Mouse (Mus musculus) adrenal gland (tissue): ENCODE data around the gene Zscan4-ps3.
"Not testable (repeated sequence)": the region's sequence is repeated elsewhere in the genome, so short reads cannot be mapped to it uniquely, and the experiment has no call there.

Experiments used
- intact Hi-C: fragments of 180-260 bp; cut with DNase I; formaldehyde crosslinking; loops from one replicate; pipeline ENCODE4 v1.15.1; 2025
- long read RNA-seq, 2 experiments: library from polyadenylated mRNA; unstranded; transcript quantifications; one replicate each; pipeline ENCODE4 v2.0.0; 2020; ENCODE audit warnings: borderline replicate concordance in 1 of 2; ENCODE audit not compliant: insufficient replicate concordance in 1 of 2

Gene Zscan4-ps3
- long read RNA-seq, experiment 1 = 0 reads
- long read RNA-seq, experiment 2 = 0 reads

DNA sequence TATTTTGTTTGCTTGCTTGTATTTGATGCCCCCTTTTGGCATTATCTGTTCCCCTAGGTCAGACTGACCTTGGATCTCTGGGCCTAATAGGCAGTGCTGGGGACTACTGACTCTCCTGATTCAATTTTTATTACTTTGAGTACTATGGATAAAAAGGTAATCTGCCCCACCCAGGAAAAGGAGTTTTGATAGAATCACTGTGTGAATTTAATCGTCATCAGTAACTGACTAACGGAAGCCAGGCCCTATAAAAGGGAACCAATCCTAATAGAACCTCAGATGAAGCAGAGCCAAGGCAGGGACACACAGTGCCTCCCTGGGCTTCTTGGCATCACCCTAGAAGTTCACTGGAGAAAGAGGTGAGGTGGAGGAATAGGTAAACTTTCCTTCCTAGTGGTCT is at the start of gene Zscan4-ps3:
Gene Zscan4-ps3, plus strand, starts transcription at position 301 of the 400 bp plus-strand sequence.
- intact Hi-C loops = not testable (repeated sequence)

DNA sequence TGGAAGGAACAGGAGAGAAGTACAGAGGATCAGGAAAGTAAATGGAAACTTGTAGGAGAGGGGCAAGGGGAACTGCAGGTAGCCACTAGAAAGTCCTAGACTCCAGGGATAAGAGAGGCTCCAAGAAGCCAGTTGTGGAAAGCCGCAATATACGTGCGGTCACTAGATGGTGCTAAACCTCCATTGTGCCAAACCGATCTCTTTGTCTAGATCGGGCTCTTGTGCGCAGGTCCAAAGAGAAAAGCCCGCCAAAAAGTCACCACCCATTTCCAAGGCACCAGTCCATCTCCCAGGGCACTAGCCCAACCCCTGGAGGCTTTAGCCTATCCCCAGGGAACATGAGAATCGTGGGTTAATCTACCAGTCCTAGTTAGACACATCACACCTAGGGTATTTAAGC is 8.0 kb downstream of the Zscan4-ps3 start:
- intact Hi-C loops = not testable (repeated sequence)
